Mouse (Mus musculus): ENCODE measurements around the gene Pgm5. TPM values are rescaled to one million over a fixed set of nuclear protein-coding genes. Genes with fewer than 3 reads are reported as not detected.

Pgm5 gene
- polyA plus RNA-seq, 1 experiment: 0.44 TPM

DNA sequence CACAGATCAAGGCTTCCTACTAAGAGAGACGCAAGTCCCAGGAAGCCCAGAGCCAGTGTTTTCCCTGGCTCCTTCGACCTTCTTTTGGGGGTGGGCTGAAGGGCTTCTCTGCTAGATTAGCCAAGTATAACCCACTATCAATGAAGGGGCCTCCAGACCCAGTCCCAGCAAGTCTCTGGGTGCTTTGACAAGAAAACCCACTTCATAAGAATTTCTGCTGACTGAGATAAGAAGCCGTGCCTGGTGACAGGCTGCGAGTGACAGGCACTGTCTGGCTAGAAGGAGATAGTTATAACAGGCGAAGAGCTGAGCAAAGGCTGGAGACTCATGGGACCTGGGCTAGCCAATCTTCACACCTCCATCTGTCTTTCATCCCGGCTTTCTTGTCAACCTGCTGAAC is 67.3 kb downstream of the Pgm5 start:
- Histone ChIP-seq H3K27ac (ENCODE audit: insufficient read depth, low read length) (no peak overlapping the region), H3K36me3 (ENCODE audit: control insufficient read depth, insufficient read depth, low read length) (no peaks in the 10 kb centered on the region)

DNA sequence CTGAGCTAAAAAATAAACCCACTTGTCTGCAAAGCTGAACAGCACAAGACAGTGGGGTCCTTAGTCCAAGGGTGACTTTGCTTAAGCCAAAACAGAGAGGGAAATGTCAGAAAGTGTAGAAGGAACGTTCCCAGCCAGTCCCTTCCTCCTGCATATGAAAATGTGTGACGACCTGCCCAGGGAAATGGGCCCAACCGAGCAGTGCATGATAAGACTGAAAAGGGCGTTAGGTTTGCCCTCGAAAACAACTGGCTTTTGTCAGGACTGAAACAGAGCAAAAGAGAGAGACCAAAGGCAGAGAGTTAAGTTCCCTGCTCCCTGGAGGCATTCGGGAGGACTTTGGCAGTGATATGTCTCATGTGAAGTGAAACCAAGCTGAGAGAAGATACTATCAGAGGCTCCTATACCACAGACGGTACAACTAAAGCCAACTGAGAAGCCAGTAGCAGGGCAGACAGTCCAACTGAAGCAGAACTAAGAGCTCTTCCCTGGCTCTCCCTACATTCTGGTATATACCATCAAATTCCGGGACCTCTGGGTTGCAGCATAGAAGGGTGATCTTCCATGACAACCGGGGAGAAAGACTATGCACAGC is 68.0 kb downstream of the Pgm5 start:
- Histone ChIP-seq H3K27ac (ENCODE audit: insufficient read depth, low read length) (no peak overlapping the region), H3K4me1 (ENCODE audit: control insufficient read depth, insufficient read depth, insufficient read length) (no peaks in the 10 kb centered on the region), H3K4me3 (ENCODE audit: extremely low read depth, insufficient read depth, insufficient read length) (no peak overlapping the region), H3K27me3 (ENCODE audit: control insufficient read depth, insufficient read depth, low read length) (no peaks in the 10 kb centered on the region; the same call in 1 of the 2 replicates), H3K36me3 (ENCODE audit: control insufficient read depth, insufficient read depth, low read length) (no peaks in the 10 kb centered on the region)
- 79% methylated on average over 9 of the region's 9 CpGs for WGBS
- no peak for TF ChIP-seq POLR2A (IDR thresholded peaks at IDR 0.05; ENCODE audit: low read depth, low read length)
- TF ChIP-seq CTCF (IDR thresholded peaks at IDR 0.05; ENCODE audit: extremely low read depth, insufficient read depth, insufficient read length, insufficient replicate concordance): no peak
- DNase-seq (ENCODE audit: low read depth in 1 of 2, low spot score in 2 of 2): no peak

More for the DNA sequence above, 67.3 kb downstream of the Pgm5 start:
- no peaks in the 10 kb centered on the region; the same call in 1 of the 2 replicates for H3K27me3 ChIP-seq (ENCODE audit: control insufficient read depth, insufficient read depth, low read length)
- WGBS: 79% methylated on average over 6 of the region's 6 CpGs
- no peak for DNase-seq (ENCODE audit: low read depth in 1 of 2, low spot score in 2 of 2)
- TF ChIP-seq CTCF (IDR thresholded peaks at IDR 0.05; ENCODE audit: extremely low read depth, insufficient read depth, insufficient read length, insufficient replicate concordance): no peak
- no peak for TF ChIP-seq POLR2A (IDR thresholded peaks at IDR 0.05; ENCODE audit: low read depth, low read length)
- no peaks in the 10 kb centered on the region for H3K4me1 ChIP-seq (ENCODE audit: control insufficient read depth, insufficient read depth, insufficient read length)
- no peak overlapping the region for H3K4me3 ChIP-seq (ENCODE audit: extremely low read depth, insufficient read depth, insufficient read length)

DNA sequence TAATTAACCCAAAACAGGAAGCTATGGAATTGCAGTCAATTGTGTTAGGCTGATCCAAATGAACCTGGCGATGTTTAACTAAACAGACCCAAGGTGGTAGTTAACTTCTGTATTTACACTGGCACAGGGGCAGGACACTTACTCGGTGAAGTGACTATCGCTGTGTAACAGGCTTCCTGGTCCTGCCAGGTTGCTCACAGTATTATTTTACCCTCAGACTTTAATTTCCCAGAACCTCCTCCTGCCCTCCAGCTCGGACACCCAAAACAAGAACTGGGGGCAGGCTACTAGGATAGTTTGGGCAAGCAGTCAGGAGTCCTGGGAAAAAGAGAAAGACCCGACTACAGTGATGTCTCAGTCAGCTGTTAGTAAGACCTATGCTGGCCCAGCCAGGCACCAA is 68.8 kb downstream of the Pgm5 start:
- Histone ChIP-seq H3K4me3 (ENCODE audit: extremely low read depth, insufficient read depth, insufficient read length) (no peak overlapping the region), H3K4me1 (ENCODE audit: control insufficient read depth, insufficient read depth, insufficient read length) (no peaks in the 10 kb centered on the region), H3K27me3 (ENCODE audit: control insufficient read depth, insufficient read depth, low read length) (no peaks in the 10 kb centered on the region; the same call in 1 of the 2 replicates), H3K36me3 (ENCODE audit: control insufficient read depth, insufficient read depth, low read length) (no peaks in the 10 kb centered on the region), H3K27ac (ENCODE audit: insufficient read depth, low read length) (no peak overlapping the region)
- DNase-seq (ENCODE audit: low read depth in 1 of 2, low spot score in 2 of 2): no peak
- WGBS: 80% methylated on average over 5 of the region's 5 CpGs
- TF ChIP-seq POLR2A (IDR thresholded peaks at IDR 0.05; ENCODE audit: low read depth, low read length) (no peak), CTCF (IDR thresholded peaks at IDR 0.05; ENCODE audit: extremely low read depth, insufficient read depth, insufficient read length, insufficient replicate concordance) (no peak)

DNA sequence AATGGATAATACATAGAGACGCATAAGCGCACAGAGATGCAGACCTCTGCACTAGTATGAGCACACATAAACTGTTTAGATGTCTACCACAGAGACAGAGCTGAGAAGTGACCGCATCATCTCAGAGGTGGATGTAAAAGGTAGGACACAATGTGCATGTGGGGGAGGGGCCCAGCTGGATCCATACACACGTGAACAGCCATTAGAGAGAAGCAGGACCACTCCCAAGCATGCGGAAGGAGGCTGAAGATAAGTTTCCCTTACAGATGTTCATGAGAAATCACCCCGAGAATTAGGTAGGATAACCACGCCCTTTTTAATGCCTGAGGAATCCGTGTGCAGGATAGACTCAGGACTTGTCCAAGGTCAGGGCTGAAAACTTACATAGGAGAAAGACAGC is 75.8 kb downstream of the Pgm5 start:
- TF ChIP-seq POLR2A (IDR thresholded peaks at IDR 0.05; ENCODE audit: low read depth, low read length) (no peak), CTCF (IDR thresholded peaks at IDR 0.05; ENCODE audit: extremely low read depth, insufficient read depth, insufficient read length, insufficient replicate concordance) (no peak)
- Histone ChIP-seq H3K27ac (ENCODE audit: insufficient read depth, low read length) (no peak overlapping the region), H3K27me3 (ENCODE audit: control insufficient read depth, insufficient read depth, low read length) (no peaks in the 10 kb centered on the region), H3K4me3 (ENCODE audit: extremely low read depth, insufficient read depth, insufficient read length) (no peak overlapping the region), H3K36me3 (ENCODE audit: control insufficient read depth, insufficient read depth, low read length) (no peaks in the 10 kb centered on the region), H3K4me1 (ENCODE audit: control insufficient read depth, insufficient read depth, insufficient read length) (no peaks in the 10 kb centered on the region)
- WGBS: 88% methylated on average over 8 of the region's 8 CpGs
- no peak for DNase-seq (ENCODE audit: low read depth in 1 of 2, low spot score in 2 of 2)

DNA sequence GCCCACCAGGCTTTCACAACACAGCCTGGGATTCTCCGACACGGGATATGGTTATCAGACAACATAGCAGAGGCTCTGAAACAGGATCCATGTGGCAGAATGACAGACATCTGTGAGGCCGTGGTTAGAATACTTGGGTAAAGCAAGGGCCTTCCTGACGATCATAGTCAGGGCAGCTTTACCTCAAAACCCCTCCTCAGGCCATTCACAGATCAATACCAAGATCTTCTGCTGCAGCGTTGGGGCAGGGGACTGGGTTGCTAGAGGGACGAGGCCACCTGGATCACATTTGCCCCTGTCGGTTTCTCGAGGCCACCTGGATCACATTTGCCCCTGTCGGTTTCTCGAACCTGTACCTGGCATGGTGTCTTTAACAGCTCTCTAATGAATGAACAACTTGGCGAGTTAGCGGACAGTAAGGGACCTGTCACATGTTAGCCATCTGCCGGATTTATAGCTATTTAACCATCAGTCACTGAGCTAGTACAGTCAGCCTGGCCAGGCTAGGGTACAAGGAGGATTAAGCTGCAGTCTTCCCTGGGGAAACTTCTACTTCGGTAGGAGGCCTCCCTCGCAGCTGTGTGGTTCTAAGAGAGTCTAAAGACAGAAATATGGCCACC is 76.5 kb downstream of the Pgm5 start:
- H3K4me1 ChIP-seq (ENCODE audit: control insufficient read depth, insufficient read depth, insufficient read length): no peaks in the 10 kb centered on the region
- 87% methylated on average over 15 of the region's 15 CpGs for WGBS
- H3K36me3 ChIP-seq (ENCODE audit: control insufficient read depth, insufficient read depth, low read length): no peaks in the 10 kb centered on the region
- no peak for DNase-seq (ENCODE audit: low read depth in 1 of 2, low spot score in 2 of 2)
- no peaks in the 10 kb centered on the region for H3K27me3 ChIP-seq (ENCODE audit: control insufficient read depth, insufficient read depth, low read length)
- TF ChIP-seq POLR2A (IDR thresholded peaks at IDR 0.05; ENCODE audit: low read depth, low read length): no peak
- TF ChIP-seq CTCF (IDR thresholded peaks at IDR 0.05; ENCODE audit: extremely low read depth, insufficient read depth, insufficient read length, insufficient replicate concordance): no peak
- no peak overlapping the region for H3K27ac ChIP-seq (ENCODE audit: insufficient read depth, low read length)
- H3K4me3 ChIP-seq (ENCODE audit: extremely low read depth, insufficient read depth, insufficient read length): no peak overlapping the region

DNA sequence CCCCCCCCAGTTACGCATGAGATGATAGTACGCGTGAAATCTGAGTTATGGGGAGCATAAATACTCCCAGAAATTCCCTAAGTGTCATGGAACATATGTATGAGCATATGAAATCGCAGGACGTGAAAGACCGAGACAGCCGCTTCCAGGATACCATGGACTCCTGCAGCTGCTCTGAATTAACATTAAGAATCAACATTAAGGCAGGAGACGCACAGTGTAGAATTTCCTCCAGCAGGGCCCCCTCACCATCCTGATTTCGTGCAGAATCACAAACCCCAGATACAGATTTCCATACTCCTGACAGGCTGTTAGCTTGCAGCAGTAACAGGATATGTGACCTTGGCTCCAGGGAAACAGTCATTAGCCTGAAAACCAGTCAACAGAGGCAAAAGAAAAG is 77.9 kb downstream of the Pgm5 start:
- 89% methylated on average over 9 of the region's 9 CpGs for WGBS
- H3K27me3 ChIP-seq (ENCODE audit: control insufficient read depth, insufficient read depth, low read length): no peaks in the 10 kb centered on the region
- DNase-seq (ENCODE audit: low read depth in 1 of 2, low spot score in 2 of 2): no peak
- no peak overlapping the region for H3K4me3 ChIP-seq (ENCODE audit: extremely low read depth, insufficient read depth, insufficient read length)
- TF ChIP-seq POLR2A (IDR thresholded peaks at IDR 0.05; ENCODE audit: low read depth, low read length) (no peak), CTCF (IDR thresholded peaks at IDR 0.05; ENCODE audit: extremely low read depth, insufficient read depth, insufficient read length, insufficient replicate concordance) (no peak)
- no peaks in the 10 kb centered on the region for H3K36me3 ChIP-seq (ENCODE audit: control insufficient read depth, insufficient read depth, low read length)
- no peaks in the 10 kb centered on the region for H3K4me1 ChIP-seq (ENCODE audit: control insufficient read depth, insufficient read depth, insufficient read length)
- H3K27ac ChIP-seq (ENCODE audit: insufficient read depth, low read length): no peak overlapping the region

DNA sequence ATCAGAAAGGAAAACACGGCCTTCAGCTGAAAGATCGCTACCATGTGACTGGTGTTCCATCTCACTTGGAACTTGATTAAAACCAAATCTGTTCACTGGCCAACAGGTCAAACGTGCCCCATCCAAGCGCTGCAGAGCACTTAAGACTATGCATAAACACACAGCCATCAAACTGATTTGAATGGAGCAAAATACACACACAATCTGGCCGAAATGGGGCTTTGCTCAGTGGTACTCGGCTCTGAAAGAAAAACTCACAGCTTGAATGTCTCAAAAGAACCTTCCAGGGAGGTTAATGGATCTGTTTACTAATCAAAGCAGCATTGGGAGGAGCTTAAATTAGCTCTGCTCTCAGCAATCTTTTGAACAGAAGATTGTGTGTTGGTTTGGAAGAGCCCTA is 81.7 kb downstream of the Pgm5 start:
- Histone ChIP-seq H3K27ac (ENCODE audit: insufficient read depth, low read length) (no peak overlapping the region), H3K27me3 (ENCODE audit: control insufficient read depth, insufficient read depth, low read length) (no peaks in the 10 kb centered on the region), H3K36me3 (ENCODE audit: control insufficient read depth, insufficient read depth, low read length) (no peaks in the 10 kb centered on the region), H3K4me3 (ENCODE audit: extremely low read depth, insufficient read depth, insufficient read length) (no peak overlapping the region), H3K4me1 (ENCODE audit: control insufficient read depth, insufficient read depth, insufficient read length) (no peaks in the 10 kb centered on the region)
- no peak for TF ChIP-seq POLR2A (IDR thresholded peaks at IDR 0.05; ENCODE audit: low read depth, low read length)
- no peak for TF ChIP-seq CTCF (IDR thresholded peaks at IDR 0.05; ENCODE audit: extremely low read depth, insufficient read depth, insufficient read length, insufficient replicate concordance)
- no peak for DNase-seq (ENCODE audit: low read depth in 1 of 2, low spot score in 2 of 2)
- 85% methylated on average over 6 of the region's 6 CpGs for WGBS
